Mouse (Mus musculus) right cerebral cortex, postnatal 10 days (tissue): Measurements from ENCODE around the gene Rpp25l.
A peak's percentile ranks its signal among the peaks of the same experiment; 100 is the strongest.
"Not testable (repeated sequence)": the region's sequence is repeated elsewhere in the genome, so short reads cannot be mapped to it uniquely, and the experiment has no call there.

Experiments
- DNase-seq, 2 experiments: peaks; one replicate each; pipeline ENCODE4 v3.0.0; 2021; ENCODE audit warnings: low spot score in 2 of 2

Gene Rpp25l

GRCm38 (mm10) chr4:41737602-41738255, 24.4 kb upstream of the Rpp25l start:
- peak; percentile 86 to 90 for DNase-seq

GRCm38 (mm10) chr4:41731052-41731765, 17.9 kb upstream of the Rpp25l start, which contains the start of gene Arid3c:
Gene Arid3c (minus strand): TSS chr4:41731142.
- no peak for DNase-seq

GRCm38 (mm10) chr4:41726826-41727621, 13.7 kb upstream of the Rpp25l start:
- DNase-seq, result no peak

GRCm38 (mm10) chr4:41722918-41723351, 9.6 kb upstream of the Rpp25l start, which contains the start of gene Dctn3:
Gene Dctn3 (minus strand): TSS chr4:41723170.
- DNase-seq, result peak; percentile 95 to 98

GRCm38 (mm10) chr4:41716834-41717233, 3.5 kb upstream of the Rpp25l start:
- DNase-seq, result no peak

- peak in 1 of 2 experiments; percentile 64 for DNase-seq
Observed at GRCm38 (mm10) chr4:41715596-41715995, 2.3 kb upstream of the Rpp25l start.

- DNase-seq, result no peak
Observed at GRCm38 (mm10) chr4:41715082-41715481, 1.7 kb upstream of the Rpp25l start.

GRCm38 (mm10) chr4:41714276-41714675, 942 bp upstream of the Rpp25l start:
- DNase-seq, result peak; percentile 86

- peak in 1 of 2 experiments; percentile 49 for DNase-seq
Observed at GRCm38 (mm10) chr4:41712421-41713196, 725 bp downstream of the Rpp25l start.

- peak in 1 of 2 experiments; percentile 25 for DNase-seq
Observed at GRCm38 (mm10) chr4:41711705-41712375, 1.5 kb downstream of the Rpp25l start.

GRCm38 (mm10) chr4:41710229-41710628, 3.1 kb downstream of the Rpp25l start:
- DNase-seq, result no peak

- DNase-seq, result peak in 1 of 2 experiments; percentile 41
Observed at GRCm38 (mm10) chr4:41708192-41708745, 5.1 kb downstream of the Rpp25l start.

GRCm38 (mm10) chr4:41707011-41707535, 6.3 kb downstream of the Rpp25l start:
- peak; percentile 83 to 86 for DNase-seq

- peak in 1 of 2 experiments; percentile 62 for DNase-seq
Observed at GRCm38 (mm10) chr4:41705922-41706754, 7.2 kb downstream of the Rpp25l start.

- no peak for DNase-seq
Observed at GRCm38 (mm10) chr4:41704651-41705050, 8.7 kb downstream of the Rpp25l start.

GRCm38 (mm10) chr4:41702226-41702625, 11.1 kb downstream of the Rpp25l start:
- not testable (repeated sequence) for DNase-seq

- not testable (repeated sequence) for DNase-seq
Observed at GRCm38 (mm10) chr4:41700224-41700623, 13.1 kb downstream of the Rpp25l start.

GRCm38 (mm10) chr4:41699783-41700182, 13.6 kb downstream of the Rpp25l start, which contains the start of gene Il11ra1:
Gene Il11ra1 (plus strand): TSS chr4:41699989.
- not testable (repeated sequence) for DNase-seq

- peak in 1 of 2 experiments; percentile 38 for DNase-seq
Observed at GRCm38 (mm10) chr4:41698421-41699016, 14.8 kb downstream of the Rpp25l start.
